Mouse (Mus musculus) v-Abl transformed pro-B cells (cell line): Measurements from ENCODE around the gene Pank1.

Experiments
- in situ Hi-C, 2 experiments: fragments of 400-800 bp; cut with MboI; formaldehyde crosslinking; loops; one replicate each; pipeline ENCODE4 v1.15.1; 2025; ENCODE audit not compliant: unreplicated experiment in 2 of 2

Gene Pank1

DNA sequence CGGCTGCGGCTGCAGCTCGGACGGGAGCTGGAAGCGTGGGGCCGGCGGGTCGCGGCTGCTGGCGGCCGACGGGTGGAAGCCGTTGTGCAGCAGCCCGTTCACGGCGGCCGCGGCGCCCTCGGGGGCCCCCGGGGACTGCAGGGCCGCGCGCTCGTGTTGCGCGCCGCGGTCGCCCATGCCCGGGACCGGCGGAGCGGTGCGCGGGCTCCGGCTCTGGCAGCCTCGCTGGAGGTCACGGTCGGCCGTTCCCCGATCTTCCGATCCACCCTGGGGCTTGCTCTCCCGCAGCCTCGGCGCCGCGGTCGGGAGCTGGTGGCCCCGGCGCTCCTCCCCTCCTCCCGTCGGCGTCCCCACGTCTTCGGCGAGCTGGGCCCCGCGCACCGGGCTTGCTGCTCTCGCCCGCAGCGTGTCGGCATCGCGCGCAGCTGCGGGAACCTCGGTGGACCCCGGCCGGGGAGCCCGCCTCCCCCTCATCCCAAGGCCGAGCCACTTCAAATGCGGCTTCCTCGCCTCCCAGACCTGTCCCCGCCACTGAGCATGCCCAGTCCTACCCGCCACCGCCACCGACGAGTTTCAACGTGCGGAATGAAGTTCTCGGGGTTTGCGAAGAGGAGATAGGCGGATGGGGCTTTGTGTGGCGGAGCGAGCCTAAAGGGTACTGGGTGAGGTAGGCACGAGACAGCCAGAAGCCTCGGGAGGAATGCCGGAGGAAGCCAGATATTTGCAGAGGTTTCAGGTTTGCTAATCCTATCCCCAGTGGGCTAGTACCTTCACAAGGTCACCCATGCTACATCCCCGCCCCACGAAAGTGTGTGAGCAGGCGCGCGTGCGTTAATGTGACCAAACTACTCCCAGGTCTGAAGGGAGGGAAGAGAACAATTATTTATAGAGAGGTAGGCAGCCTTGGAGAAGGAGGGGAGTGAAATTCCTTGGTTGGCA lies at the start of gene Pank1:
Gene Pank1, minus strand, starts transcription at position 853 of the 939 bp plus-strand sequence.
- in situ Hi-C loops = loop anchor here (25.0 kb wide), 2 partner anchors 192 to 542 kb away; no protein-coding TSS in a partner anchor

- in situ Hi-C loops = loop anchor here in 1 of 2 experiments (25.0 kb wide), 1 partner anchor 235 kb away; no protein-coding TSS in a partner anchor
These were observed 43.3 kb upstream of the Pank1 start for GRCm38 (mm10) chr19:34922603-34922963.

GRCm38 (mm10) chr19:34921652-34922602 lies 42.7 kb upstream of the Pank1 start, which contains the start of gene Kif20b:
Gene Kif20b (plus strand): TSS chr19:34922361.
- in situ Hi-C loops = loop anchor here in 1 of 2 experiments (25.0 kb wide), 1 partner anchor 235 kb away; no protein-coding TSS in a partner anchor

- in situ Hi-C loops = loop anchor here in 1 of 2 experiments (25.0 kb wide), 1 partner anchor 234 kb away; no protein-coding TSS in a partner anchor
These were observed 42.0 kb upstream of the Pank1 start for GRCm38 (mm10) chr19:34921253-34921651.

DNA sequence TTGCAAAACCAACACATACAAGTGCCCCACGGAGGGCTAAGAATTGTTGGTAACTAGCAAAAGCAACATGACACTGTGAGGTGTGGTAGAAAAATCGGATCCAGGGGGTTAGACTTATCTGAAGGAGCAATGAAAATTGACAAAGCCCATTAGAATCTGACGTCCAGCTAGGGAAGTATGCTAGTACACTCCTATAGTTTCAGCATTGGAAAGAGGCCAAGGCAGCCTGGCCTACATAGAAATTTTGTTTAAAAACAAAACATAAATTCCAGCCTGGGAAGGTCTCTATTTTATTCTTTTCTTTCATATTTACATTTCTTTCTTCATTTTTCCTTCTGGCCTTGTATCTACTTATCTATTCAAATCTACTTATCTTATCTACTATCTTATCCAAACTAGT lies 41.3 kb upstream of the Pank1 start:
- in situ Hi-C loops = loop anchor here in 1 of 2 experiments (25.0 kb wide), 1 partner anchor 233 kb away; no protein-coding TSS in a partner anchor

DNA sequence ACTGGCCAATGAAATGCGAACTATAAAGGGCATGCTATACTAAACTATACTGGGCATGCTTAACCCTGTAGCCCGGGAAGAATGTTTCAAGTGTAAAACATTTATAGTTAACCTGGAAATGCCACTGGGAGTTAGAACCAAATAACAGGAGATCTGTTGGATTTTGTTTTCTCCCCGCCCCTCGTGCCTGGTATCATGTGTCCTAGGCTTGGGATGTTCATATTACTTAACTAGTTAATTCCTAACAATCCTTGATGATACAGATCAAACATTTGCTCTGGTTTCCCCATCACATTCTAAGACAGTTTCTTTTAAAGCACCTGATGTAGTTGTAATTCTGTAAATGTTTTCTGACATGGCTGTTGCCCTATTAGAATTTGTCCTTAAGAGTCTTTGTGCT lies 40.8 kb upstream of the Pank1 start:
- in situ Hi-C loops = loop anchor here in 1 of 2 experiments (25.0 kb wide), 1 partner anchor 233 kb away; no protein-coding TSS in a partner anchor

DNA sequence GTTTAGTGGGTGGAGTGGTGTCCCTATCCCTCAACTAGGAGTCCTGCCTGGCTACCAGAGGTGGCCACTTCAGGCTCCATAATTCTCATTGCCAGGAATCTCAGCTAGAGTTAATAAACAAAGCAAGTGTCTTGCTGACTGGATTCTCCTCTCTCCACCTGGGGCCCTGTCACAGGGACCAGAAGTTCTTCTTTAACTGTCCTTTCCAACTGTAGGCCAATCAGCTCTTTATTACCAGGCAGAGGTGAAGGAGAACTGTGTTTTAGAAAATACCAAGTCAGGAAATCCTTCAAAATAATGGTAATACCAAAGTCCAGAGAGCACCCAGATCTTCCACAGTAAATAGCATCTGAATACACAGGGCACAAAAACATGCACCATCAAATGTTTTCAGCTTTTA lies 33.1 kb upstream of the Pank1 start:
- in situ Hi-C loops = loop anchor here in 1 of 2 experiments (25.0 kb wide), 1 partner anchor 225 kb away; no protein-coding TSS in a partner anchor

- in situ Hi-C loops = loop anchor here in 1 of 2 experiments (25.0 kb wide), 1 partner anchor 219 kb away; no protein-coding TSS in a partner anchor
These were observed 27.5 kb upstream of the Pank1 start for GRCm38 (mm10) chr19:34906772-34907171.

- in situ Hi-C loops = loop anchor here in 1 of 2 experiments (25.0 kb wide), 1 partner anchor 218 kb away; no protein-coding TSS in a partner anchor
These were observed 26.2 kb upstream of the Pank1 start for GRCm38 (mm10) chr19:34905424-34905823.

- in situ Hi-C loops = loop anchor here in 1 of 2 experiments (25.0 kb wide), 1 partner anchor 217 kb away; no protein-coding TSS in a partner anchor
These were observed 24.8 kb upstream of the Pank1 start for GRCm38 (mm10) chr19:34904032-34904431.

GRCm38 (mm10) chr19:34901735-34902134 lies 22.5 kb upstream of the Pank1 start:
- in situ Hi-C loops = loop anchor here in 1 of 2 experiments (25.0 kb wide), 1 partner anchor 214 kb away; no protein-coding TSS in a partner anchor

GRCm38 (mm10) chr19:34901266-34901665 lies 22.0 kb upstream of the Pank1 start:
- in situ Hi-C loops = loop anchor here in 1 of 2 experiments (25.0 kb wide), 1 partner anchor 214 kb away; no protein-coding TSS in a partner anchor

GRCm38 (mm10) chr19:34898941-34899340 lies 19.7 kb upstream of the Pank1 start:
- in situ Hi-C loops = loop anchor here (25.0 kb wide), 2 partner anchors 212 to 562 kb away; no protein-coding TSS in a partner anchor

GRCm38 (mm10) chr19:34897082-34897965 lies 18.1 kb upstream of the Pank1 start:
- in situ Hi-C loops = loop anchor here (25.0 kb wide), 2 partner anchors 210 to 560 kb away; no protein-coding TSS in a partner anchor

DNA sequence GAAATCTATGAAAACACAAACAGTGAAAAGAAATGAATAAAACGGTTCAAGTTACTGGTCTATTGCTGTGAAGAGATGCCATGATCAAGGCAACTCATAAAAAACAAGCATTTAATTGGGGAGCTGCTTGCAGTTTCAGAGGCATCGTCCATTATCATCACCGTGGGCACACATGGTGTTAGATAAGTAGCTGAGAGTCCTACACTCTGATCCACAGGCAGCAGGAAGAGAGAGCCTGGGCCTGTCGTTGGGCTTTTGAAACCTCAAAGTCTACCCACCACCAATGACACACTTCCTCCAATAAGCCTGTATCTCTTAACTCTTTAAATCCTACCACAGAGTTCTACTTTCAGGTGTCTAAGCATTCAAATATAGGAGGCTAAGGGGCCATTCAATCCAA lies 15.8 kb upstream of the Pank1 start:
- in situ Hi-C loops = loop anchor here (25.0 kb wide), 2 partner anchors 208 to 558 kb away; no protein-coding TSS in a partner anchor

DNA sequence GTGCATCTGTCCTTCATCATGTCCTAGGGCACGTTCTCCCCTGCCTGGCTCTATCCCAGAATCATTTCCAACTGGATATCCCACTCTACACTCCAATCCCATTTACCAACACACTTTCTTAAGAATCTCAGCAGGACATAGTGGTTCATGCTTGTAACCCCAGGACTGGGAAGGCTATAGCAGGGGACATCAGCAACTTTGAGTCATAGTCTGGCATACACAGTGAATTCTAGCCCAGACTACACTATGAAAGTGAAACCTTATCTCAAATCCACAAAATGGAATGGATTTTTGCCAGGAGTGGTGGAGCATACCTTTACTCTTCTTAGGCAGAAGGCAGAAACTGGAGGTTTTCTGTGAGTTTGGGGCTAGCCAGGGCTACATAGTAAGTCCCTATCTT lies 12.3 kb upstream of the Pank1 start:
- in situ Hi-C loops = loop anchor here (25.0 kb wide), 2 partner anchors 204 to 554 kb away; no protein-coding TSS in a partner anchor

DNA sequence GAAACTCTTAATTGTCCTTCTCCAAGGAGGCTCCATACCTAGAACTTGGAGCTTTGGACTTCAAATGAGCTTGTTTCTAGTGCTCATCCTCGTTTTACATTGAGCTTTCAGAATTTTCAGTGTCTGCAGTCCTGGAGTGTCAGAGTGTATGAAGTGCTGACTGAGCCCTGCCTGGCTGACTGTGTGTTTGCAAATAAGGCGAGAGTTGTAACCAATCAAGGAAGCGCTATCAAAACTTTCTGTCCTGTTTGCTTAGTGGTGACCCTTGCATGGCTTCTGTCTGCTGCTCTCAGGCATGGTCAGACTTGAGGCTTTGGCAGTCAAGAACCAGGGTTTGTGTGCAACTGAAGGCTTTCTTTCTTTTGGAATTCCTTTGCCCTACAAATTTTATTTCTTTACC lies 11.7 kb upstream of the Pank1 start:
- in situ Hi-C loops = loop anchor here (25.0 kb wide), 2 partner anchors 204 to 554 kb away; no protein-coding TSS in a partner anchor

DNA sequence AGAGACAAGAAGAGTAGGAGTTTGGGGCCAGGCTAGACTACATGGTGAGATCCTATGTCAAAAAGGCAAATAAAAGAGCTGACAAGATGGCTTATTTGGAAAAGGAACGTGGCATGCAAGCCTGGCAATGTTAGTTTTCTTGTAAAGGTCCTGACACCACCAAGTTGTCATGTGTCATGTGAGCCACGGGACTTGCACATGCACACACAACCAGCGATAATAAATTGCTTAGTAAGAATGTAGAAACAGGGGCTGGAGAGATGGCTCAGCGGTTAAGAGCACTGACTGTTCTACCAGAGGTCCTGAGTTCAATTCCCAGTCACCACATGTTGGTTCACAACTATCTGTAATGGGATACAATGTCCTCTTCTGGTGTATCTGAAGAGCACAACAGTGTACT lies 7.1 kb upstream of the Pank1 start:
- in situ Hi-C loops = loop anchor here (25.0 kb wide), 2 partner anchors 199 to 549 kb away; no protein-coding TSS in a partner anchor
